Mouse (Mus musculus) lung, postnatal 14 days (tissue): ENCODE results near the gene Mrps36.
"Not testable (repeated sequence)": the region's sequence is repeated elsewhere in the genome, so short reads cannot be mapped to it uniquely, and the experiment has no call there.

Experiments used
- DNase-seq: peaks from one replicate; pipeline ENCODE4 v3.0.0; 2021

Mrps36 gene

DNA sequence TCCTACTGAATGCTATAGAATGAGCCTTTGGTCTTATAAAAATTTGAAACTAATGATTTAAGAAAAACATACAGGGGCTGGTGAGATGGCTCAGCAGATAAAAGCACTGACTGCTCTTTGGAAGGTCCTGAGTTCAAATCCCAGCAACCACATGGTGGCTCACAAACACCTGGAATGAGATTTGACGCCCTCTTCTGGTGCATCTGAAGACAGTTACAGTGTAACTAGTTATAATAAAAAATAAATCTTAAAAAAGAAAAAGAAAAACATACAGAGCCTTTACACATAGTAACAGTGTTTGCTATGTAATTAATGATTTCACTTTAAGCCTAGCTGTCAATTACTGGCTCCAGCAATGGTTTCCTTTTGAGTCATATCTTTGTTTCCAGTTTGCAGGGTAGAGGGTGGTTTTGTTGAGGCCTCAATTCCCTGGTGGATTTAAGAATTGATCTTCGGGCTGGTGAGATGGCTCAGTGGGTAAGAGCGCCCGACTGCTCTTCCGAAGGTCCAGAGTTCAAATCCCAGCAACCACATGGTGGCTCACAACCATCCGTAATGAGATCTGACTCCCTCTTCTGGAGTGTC lies 12.9 kb downstream of the Mrps36 start:
- not testable (repeated sequence) for DNase-seq

DNA sequence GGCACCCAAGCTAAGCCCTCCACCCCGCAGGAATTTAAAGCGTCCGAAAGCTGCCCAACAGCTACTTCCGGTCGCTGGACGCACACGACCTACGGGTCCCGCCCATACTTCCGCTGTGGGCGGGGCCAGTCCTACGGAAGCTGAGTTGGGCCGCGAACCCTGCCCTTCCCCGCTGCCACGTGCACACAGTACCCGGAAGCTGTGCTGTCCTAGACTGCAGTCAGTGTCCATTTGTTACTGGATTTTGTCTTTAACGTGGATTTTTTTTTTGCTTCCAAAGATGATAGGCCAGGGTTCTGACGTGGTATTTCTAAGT lies 13.6 kb downstream of the Mrps36 start, which contains the start of gene Cdk7:
Gene Cdk7, minus strand, starts transcription at position 79 of the 316 bp plus-strand sequence.
- DNase-seq, result peak; percentile 93

- peak; percentile 6 for DNase-seq
Observed at GRCm38 (mm10) chr13:100730153-100730860, 14.2 kb downstream of the Mrps36 start.

GRCm38 (mm10) chr13:100728530-100728929 lies 15.9 kb downstream of the Mrps36 start:
- not testable (repeated sequence) for DNase-seq

- no peak for DNase-seq
Observed at GRCm38 (mm10) chr13:100728086-100728485, 16.4 kb downstream of the Mrps36 start.

GRCm38 (mm10) chr13:100725194-100725593 lies 19.3 kb downstream of the Mrps36 start:
- DNase-seq, result no peak

DNA sequence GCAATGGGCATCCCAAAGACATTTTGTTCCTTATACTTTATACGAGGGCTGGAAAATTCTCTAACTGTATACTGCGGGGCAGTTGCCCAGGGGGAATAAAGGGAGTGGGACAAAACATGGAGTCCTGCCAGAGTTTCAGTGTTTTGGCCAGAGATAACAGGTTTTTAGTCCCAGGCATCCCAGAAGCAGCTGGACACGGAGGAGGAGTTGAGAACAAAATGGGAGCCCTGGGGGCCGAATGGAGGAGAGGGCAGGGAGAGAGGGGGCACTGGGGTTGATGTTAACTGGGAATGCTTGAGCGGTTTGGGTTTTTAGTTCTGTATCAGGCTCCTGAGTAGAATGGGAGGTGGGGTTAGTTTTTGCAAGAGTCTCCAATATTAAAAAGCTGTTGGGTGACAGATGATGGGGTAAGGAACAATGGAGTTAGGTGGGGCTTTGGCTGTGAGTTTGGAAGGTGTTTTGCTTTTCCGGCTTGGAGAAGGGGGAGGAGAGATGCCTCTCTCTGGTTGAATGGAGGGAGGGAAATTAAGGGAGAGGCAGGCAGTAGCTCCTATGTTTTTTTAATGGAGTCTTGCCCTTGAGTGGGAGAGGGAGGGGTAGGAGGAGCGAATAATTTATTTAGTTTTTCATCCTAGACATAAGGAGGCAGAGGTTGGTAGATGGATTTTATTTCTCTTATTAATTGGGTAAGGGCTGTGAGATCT lies 20.3 kb downstream of the Mrps36 start:
- DNase-seq, result no peak

GRCm38 (mm10) chr13:100721656-100722055 lies 22.8 kb downstream of the Mrps36 start:
- DNase-seq, result no peak

DNA sequence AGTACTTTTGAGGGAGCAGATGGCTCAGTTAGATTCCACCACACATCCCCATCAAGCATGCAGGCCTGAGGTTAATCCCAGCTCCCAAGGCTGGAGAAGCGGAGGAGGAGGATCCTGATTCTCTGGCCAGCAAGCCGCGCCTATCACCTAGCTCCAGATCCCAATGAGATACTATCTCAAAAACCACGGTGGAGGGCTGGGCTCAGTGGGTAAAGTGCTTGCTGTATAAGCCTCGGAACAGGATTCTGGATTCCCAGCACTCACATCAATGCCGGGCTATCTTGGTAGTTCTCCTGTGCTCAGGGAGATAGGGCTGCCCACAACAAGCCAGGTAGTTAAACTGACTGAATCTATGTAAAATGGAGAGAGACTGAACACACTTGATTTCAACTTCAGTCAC lies 29.0 kb downstream of the Mrps36 start:
- no peak for DNase-seq

GRCm38 (mm10) chr13:100706206-100706605 lies 38.3 kb downstream of the Mrps36 start:
- no peak for DNase-seq

GRCm38 (mm10) chr13:100703468-100703867 lies 41.0 kb downstream of the Mrps36 start:
- no peak for DNase-seq

GRCm38 (mm10) chr13:100698866-100699265 lies 45.6 kb downstream of the Mrps36 start:
- no peak for DNase-seq

DNA sequence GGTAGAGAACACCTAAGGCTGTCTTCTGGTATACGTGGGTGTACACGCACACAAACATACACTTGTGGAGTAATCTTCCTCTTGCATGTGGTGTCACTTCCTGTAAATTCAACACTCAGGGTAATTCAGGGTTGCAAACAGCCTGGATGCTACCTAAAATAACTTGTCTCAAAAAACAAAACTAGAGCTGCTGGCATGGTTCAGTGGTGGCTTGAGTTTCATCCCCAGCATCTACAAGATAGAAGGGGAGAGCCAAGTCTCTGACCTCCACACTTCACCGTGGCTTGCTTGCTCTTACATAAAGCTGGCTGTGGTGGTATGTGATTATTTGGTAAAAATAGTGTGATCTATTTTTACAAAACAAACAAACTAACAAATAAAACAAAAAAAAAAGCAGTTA lies 46.9 kb downstream of the Mrps36 start:
- DNase-seq, result no peak

GRCm38 (mm10) chr13:100687513-100687912 lies 56.9 kb downstream of the Mrps36 start:
- no peak for DNase-seq
